Mouse (Mus musculus) testis, adult 2 months (tissue): ENCODE results near the gene Stil.

Experiments
- CTCF ChIP-seq: fragments of 200-500 bp; IDR thresholded peaks from 2 replicates; pipeline ENCODE4 v1.5.1; 2012; ENCODE audit warnings: low read depth, mild to moderate bottlenecking, inconsistent platforms, low read length, moderate library complexity; ENCODE audit not compliant: control insufficient read depth, insufficient read depth, insufficient replicate concordance
- POLR2A ChIP-seq: fragments of 200-500 bp; IDR thresholded peaks from 2 replicates; pipeline ENCODE4 v1.6.1; 2012; ENCODE audit warnings: low read depth, mild to moderate bottlenecking, inconsistent platforms, low read length, moderate library complexity; ENCODE audit not compliant: control insufficient read depth

GRCm38 (mm10) chr4:115055044-115055443, 55.1 kb downstream of the Stil start:
- TF ChIP-seq CTCF: no peak
- TF ChIP-seq POLR2A: no peak
